Mouse (Mus musculus) kidney, postnatal 0 days (tissue): ENCODE measurements around the gene Pou3f1. TPM values are rescaled to one million over a fixed set of nuclear protein-coding genes. Genes with fewer than 3 reads are reported as not detected.
A peak's percentile ranks its signal among the peaks of the same experiment; 100 is the strongest.
"Not testable (repeated sequence)": the region's sequence is repeated elsewhere in the genome, so short reads cannot be mapped to it uniquely, and the experiment has no call there.

Experiments used
- ATAC-seq: fragments of 200-750 bp; cut with Nextera tagmentation; replicated peaks from 2 replicates; pipeline ENCODE4 v1.8.0; 2017; ENCODE audit warnings: low read depth, moderate number of reproducible peaks, moderate TSS enrichment, moderate library complexity; ENCODE audit not compliant: low FRiP score
- DNase-seq: peaks from one replicate; pipeline ENCODE4 v3.0.0-alpha.2; 2016; ENCODE audit warnings: low spot score
- H3K27ac ChIP-seq: fragments of 300-500 bp; sonication (generic); 2 replicates; pipeline ENCODE4 v1.5.1; 2014; ENCODE audit warnings: mild to moderate bottlenecking
- H3K27me3 ChIP-seq: fragments of 300-500 bp; sonication (generic); 2 replicates; pipeline ENCODE4 v1.6.1; 2014; ENCODE audit warnings: low read length, mixed read lengths; ENCODE audit not compliant: insufficient read depth
- H3K36me3 ChIP-seq: fragments of 300-500 bp; sonication (generic); 2 replicates; pipeline ENCODE4 v1.6.1; 2014; ENCODE audit warnings: low read length, mixed read lengths; ENCODE audit not compliant: insufficient read depth
- H3K4me1 ChIP-seq: fragments of 300-500 bp; sonication (generic); replicated peaks from 2 replicates; pipeline ENCODE4 v1.6.1; 2014; ENCODE audit warnings: antibody characterized with exemption, low read length, mixed read lengths; ENCODE audit not compliant: insufficient read depth
- H3K4me2 ChIP-seq: fragments of 300-500 bp; sonication (generic); 2 replicates; pipeline ENCODE4 v1.6.1; 2014; ENCODE audit warnings: mild to moderate bottlenecking, low read length, moderate library complexity, mixed read lengths
- H3K4me3 ChIP-seq: fragments of 300-500 bp; sonication (generic); replicated peaks from 2 replicates; pipeline ENCODE4 v1.5.1; 2014; ENCODE audit warnings: low read depth, low read length
- H3K9ac ChIP-seq: fragments of 300-500 bp; sonication (generic); 2 replicates; pipeline ENCODE4 v1.6.1; 2014; ENCODE audit warnings: low read depth, low read length
- H3K9me3 ChIP-seq: fragments of 300-500 bp; sonication (generic); replicated peaks from 2 replicates; pipeline ENCODE4 v1.6.1; 2016; ENCODE audit warnings: low read length, inconsistent platforms, mixed read lengths
- CTCF ChIP-seq: IDR thresholded peaks from 2 replicates; pipeline ENCODE4 v1.5.1; 2016; ENCODE audit warnings: antibody characterized with exemption, low read depth, mild to moderate bottlenecking, moderate library complexity
- WGBS: fragments of 180-500 bp; shearing (Covaris S2); extraction: QIAGEN DNeasy Blood & Tissue Kit; methylation state at CpG from one replicate; pipeline ENCODE4 v1.1.7; 2014; 5-methylcytosine and 5-hydroxymethylcytosine counted together
- polyA plus RNA-seq: library from polyadenylated mRNA; unstranded; fragments of >200 nt; fragmentation: Nextera tagmentation; extraction: Ambion mirVana; gene quantifications from 2 replicates; pipeline ENCODE4 v1.2.1, GENCODE M21; 2015

Pou3f1 gene
- polyA plus RNA-seq, 1 experiment from 2014 or later: 0.57 TPM

DNA sequence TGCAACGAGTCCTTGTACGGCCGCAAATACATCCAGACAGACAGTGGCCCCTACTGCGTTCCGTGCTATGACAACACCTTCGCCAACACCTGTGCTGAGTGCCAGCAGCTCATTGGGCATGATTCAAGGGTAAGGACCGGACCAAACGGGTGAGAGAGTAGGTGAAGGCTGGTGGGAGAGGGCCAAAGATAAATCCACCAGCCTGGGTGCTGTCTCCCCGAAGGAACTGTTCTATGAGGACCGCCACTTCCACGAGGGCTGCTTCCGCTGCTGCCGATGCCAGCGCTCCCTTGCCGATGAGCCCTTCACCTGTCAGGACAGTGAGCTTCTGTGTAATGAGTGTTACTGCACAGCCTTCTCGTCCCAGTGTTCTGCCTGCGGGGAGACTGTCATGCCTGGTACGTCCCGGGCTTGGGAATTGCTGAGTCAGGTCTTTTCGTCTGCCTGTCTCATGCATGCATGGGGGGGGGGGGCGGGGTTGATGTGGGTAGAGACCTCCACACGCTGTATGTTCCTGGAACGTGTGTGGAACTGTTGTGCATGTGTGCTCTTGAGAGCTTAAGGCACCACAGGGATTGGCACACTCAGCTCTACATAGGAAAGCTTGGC is 49.2 kb downstream of the Pou3f1 start:
- DNase-seq (no peak), ATAC-seq (no peak)
- Histone ChIP-seq H3K4me3 (no peak overlapping the region), H3K4me1 (peaks cover 39% of the 10 kb centered on the region), H3K27ac (peak overlapping the region; percentile 90), H3K27me3 (no peaks in the 10 kb centered on the region), H3K9me3 (no peaks in the 10 kb centered on the region), H3K4me2 (peak overlapping the region; percentile 16; the same call in 1 of the 2 replicates), H3K36me3 (no peaks in the 10 kb centered on the region), H3K9ac (no peak overlapping the region)
- WGBS: 79% methylated on average over 23 of the region's 23 CpGs
- TF ChIP-seq CTCF: no peak

DNA sequence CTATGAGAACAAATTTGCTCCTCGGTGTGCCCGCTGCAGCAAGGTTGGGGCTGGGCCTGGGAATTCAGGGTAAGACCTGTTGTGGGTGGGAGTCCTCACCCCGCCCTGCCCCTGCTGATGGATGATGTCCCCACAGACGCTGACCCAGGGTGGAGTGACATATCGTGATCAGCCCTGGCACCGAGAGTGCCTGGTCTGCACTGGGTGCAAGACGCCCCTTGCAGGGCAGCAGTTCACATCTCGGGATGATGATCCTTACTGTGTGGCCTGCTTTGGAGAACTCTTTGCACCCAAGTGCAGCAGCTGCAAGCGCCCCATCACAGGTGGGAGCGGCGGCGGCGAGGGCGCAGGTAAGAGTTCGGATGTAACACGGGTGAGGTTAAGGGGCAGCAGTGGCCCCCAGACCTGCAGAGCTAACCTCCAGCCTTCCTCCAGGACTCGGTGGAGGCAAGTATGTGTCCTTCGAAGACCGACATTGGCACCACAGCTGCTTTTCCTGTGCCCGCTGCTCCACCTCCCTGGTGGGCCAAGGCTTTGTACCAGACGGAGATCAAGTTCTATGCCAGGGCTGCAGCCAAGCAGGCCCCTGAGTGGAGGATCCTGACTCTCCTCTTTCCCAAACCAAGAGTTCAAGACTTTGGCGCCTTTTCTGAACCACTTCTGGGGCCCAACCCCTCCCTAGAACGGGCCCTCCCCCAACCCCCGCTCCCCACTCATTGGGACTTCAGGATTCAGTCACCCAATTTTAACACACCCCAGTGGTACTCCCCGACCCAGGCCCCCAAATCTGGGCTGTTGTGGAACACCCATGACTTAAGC is 51.0 kb downstream of the Pou3f1 start:
- peaks cover 37% of the 10 kb centered on the region for H3K4me1 ChIP-seq

DNA sequence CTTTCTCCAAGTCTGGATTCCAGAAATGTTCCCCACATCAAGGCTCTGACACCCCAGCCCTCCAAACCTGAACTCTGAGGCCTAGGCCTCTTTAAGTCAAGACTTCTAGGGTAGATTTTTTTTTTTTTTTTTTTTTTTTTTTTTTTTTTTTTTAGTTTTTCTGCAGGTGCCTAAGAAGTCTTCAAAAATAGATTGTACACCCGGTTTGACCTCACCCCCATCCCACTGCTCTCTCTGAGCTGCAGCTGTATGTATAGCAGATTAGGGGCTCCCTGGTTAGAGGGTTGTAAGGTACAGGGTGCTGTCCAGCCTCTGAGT is 51.6 kb downstream of the Pou3f1 start:
- H3K27ac ChIP-seq: peak overlapping the region; percentile 75
- not testable (repeated sequence) for H3K36me3 ChIP-seq, H3K4me3 ChIP-seq, H3K9ac ChIP-seq, H3K27me3 ChIP-seq, H3K9me3 ChIP-seq, ATAC-seq, DNase-seq
- 17% methylated on average over 1 of the region's 1 CpGs for WGBS
- peak overlapping the region; percentile 54 for H3K4me2 ChIP-seq
- peaks cover 36% of the 10 kb centered on the region for H3K4me1 ChIP-seq

More for the DNA sequence above, 51.0 kb downstream of the Pou3f1 start:
- H3K4me3 ChIP-seq, ATAC-seq, DNase-seq, H3K4me2 ChIP-seq, H3K9me3 ChIP-seq, H3K27me3 ChIP-seq, H3K36me3 ChIP-seq, H3K9ac ChIP-seq, H3K27ac ChIP-seq: not testable (repeated sequence)
- WGBS: 89% methylated on average over 25 of the region's 25 CpGs

GRCm38 (mm10) chr4:124708518-124709477 is 52.2 kb downstream of the Pou3f1 start:
- H3K36me3 ChIP-seq: no peaks in the 10 kb centered on the region
- H3K27me3 ChIP-seq: no peaks in the 10 kb centered on the region
- no peaks in the 10 kb centered on the region for H3K9me3 ChIP-seq
- peak overlapping the region; percentile 54 for H3K4me2 ChIP-seq
- TF ChIP-seq CTCF: peak; percentile 39; the same call in 1 of the 2 replicates
- WGBS: under 1% methylated on average over 41 of the region's 41 CpGs
- peaks cover 30% of the 10 kb centered on the region for H3K4me1 ChIP-seq
- peak overlapping the region; percentile 30 for H3K4me3 ChIP-seq
- peak; percentile 97 for DNase-seq
- peak overlapping the region; percentile 24; the same call in 1 of the 2 replicates for H3K9ac ChIP-seq
- peak overlapping the region; percentile 75 for H3K27ac ChIP-seq
- peak; percentile 79 for ATAC-seq

DNA sequence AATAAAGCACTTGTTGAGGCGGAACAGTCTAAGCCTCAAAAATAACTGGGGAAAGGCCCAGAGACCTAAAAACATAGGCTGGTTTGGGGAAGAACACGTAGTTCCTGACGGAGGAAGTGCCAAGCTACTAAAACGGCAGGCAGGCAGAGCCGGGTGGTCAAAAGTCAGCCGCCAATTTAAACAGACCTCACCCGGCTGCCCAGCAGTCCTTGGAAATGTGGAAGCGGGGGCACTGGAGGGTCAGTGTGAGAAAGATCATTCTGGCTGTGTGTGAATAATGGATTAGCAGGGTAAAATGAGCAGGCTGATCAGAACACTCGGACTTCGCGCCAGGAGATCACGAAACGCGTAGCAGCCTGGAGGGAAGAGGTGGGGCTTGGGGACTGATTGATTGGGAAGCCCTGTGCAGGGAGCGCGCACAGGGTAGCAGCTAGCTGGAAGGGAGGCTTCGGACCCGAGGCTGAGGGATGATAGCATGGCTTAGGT is 53.4 kb downstream of the Pou3f1 start:
- no peaks in the 10 kb centered on the region for H3K27me3 ChIP-seq
- peak overlapping the region; percentile 38 for H3K9ac ChIP-seq
- ATAC-seq (no peak), DNase-seq (peak; percentile 52)
- no peaks in the 10 kb centered on the region for H3K36me3 ChIP-seq
- TF ChIP-seq CTCF: no peak
- peak overlapping the region; percentile 63 for H3K27ac ChIP-seq
- peaks cover 19% of the 10 kb centered on the region; the same call in 1 of the 2 replicates for H3K4me1 ChIP-seq
- WGBS: 4% methylated on average over 18 of the region's 18 CpGs
- H3K9me3 ChIP-seq: no peaks in the 10 kb centered on the region
- H3K4me3 ChIP-seq: peak overlapping the region; percentile 12; the same call in 1 of the 2 replicates
- H3K4me2 ChIP-seq: peak overlapping the region; percentile 54

Other genes with a start within 250 kb of the Pou3f1 start
- not detected in 2 replicates for gene 3100002H09Rik, start 46.0 kb upstream of the Pou3f1 start, polyA plus RNA-seq
- 61.8 and 63.0 TPM in 2 replicates for gene Utp11, start 36.8 kb downstream of the Pou3f1 start, polyA plus RNA-seq
- gene Fhl3, start 43.9 kb downstream of the Pou3f1 start, polyA plus RNA-seq: 9.4 and 10.0 TPM in 2 replicates
- 92.4 and 103 TPM in 2 replicates for gene Sf3a3, start 58.0 kb downstream of the Pou3f1 start, polyA plus RNA-seq
- 21.8 and 27.0 TPM in 2 replicates for gene Inpp5b, start 85.0 kb downstream of the Pou3f1 start, polyA plus RNA-seq
- 11.3 and 14.8 TPM in 2 replicates for gene Mtf1, start 145.3 kb downstream of the Pou3f1 start, polyA plus RNA-seq
- gene Yrdc, start 193.9 kb downstream of the Pou3f1 start, polyA plus RNA-seq: 35.1 and 39.2 TPM in 2 replicates
- 65.1 and 80.9 TPM in 2 replicates for gene 1110065P20Rik, start 194.4 kb downstream of the Pou3f1 start, polyA plus RNA-seq
- 0.34 and 0.36 TPM in 2 replicates for gene Maneal, start 205.4 kb downstream of the Pou3f1 start, polyA plus RNA-seq
- gene Epha10, start 224.1 kb downstream of the Pou3f1 start, polyA plus RNA-seq: not detected in 2 replicates